11 mouse cellular contexts compared by ENCODE assay signal in genomic region chr9:73089222-73089920, GRCm38 (mm10). TPM values are rescaled to one million over a fixed set of nuclear protein-coding genes. Genes with fewer than 3 reads are reported as not detected.
DNase-seq lines count a peak whose midpoint lies in the region; ATAC-seq and TF ChIP-seq lines count a peak whose summit lies in the region.
"Had no signal": no experiment of that assay in that cellular context is flagged by ENCODE, and none has a peak within 500 bp of the region (broad histone marks: within the 10 kb centered on the region; RNA-seq: fewer than 3 reads in every experiment).

No protein-coding gene starts in this region.

- TF ChIP-seq CTCF in liver, embryonic 14.5 days (IDR thresholded peaks at IDR 0.05; ENCODE audit: low read depth), result no peak

- no peaks in the 10 kb centered on the region for H3K27me3 ChIP-seq in liver, embryonic 14.5 days (ENCODE audit: control insufficient read depth, insufficient read depth, low read length)
- H3K27me3 ChIP-seq in forebrain, embryonic 10.5 days (ENCODE audit: poor library complexity, severe bottlenecking), result no peaks in the 10 kb centered on the region

- no peak for TF ChIP-seq EP300 in liver, embryonic 14.5 days (IDR thresholded peaks at IDR 0.05; ENCODE audit: low read depth)

- H3K9me3 ChIP-seq in liver, embryonic 14.5 days (ENCODE audit: control insufficient read depth, low read length), result no peaks in the 10 kb centered on the region
- H3K9me3 ChIP-seq in forebrain, embryonic 10.5 days, result no peaks in the 10 kb centered on the region

- H3K4me3 ChIP-seq in liver, embryonic 14.5 days (ENCODE audit: insufficient read depth in 1 of 2, low read depth in 2 of 2, low read length in 2 of 2), result no peak overlapping the region
- no peak overlapping the region for H3K4me3 ChIP-seq in forebrain, embryonic 10.5 days
- H3K4me3 ChIP-seq: erythroblast, embryonic 14.5 days had no signal

- no peaks in the 10 kb centered on the region for H3K36me3 ChIP-seq in liver, embryonic 14.5 days (replicated peaks; ENCODE audit: control insufficient read depth, insufficient read depth, low read depth)
- H3K36me3 ChIP-seq in forebrain, embryonic 10.5 days (replicated peaks), result no peaks in the 10 kb centered on the region

- H3K9ac ChIP-seq in liver, embryonic 14.5 days (replicated peaks), result no peak overlapping the region

- no peak overlapping the region for H3K4me2 ChIP-seq in liver, embryonic 14.5 days (ENCODE audit: low read depth)

- 30% methylated on average over 16 of the region's 16 CpGs for WGBS in liver, embryonic 14.5 days (ENCODE audit: insufficient replicate concordance)
- 84% methylated on average over 16 of the region's 16 CpGs for WGBS in forebrain, embryonic 10.5 days

- H3K27ac ChIP-seq in liver, embryonic 14.5 days, result no peak overlapping the region
- H3K27ac ChIP-seq in forebrain, embryonic 10.5 days, result no peak overlapping the region

- ATAC-seq in liver, embryonic 14.5 days (ENCODE audit: insufficient read depth), result peak; percentile 43; the same call in 1 of the 2 replicates
- ATAC-seq: Patski had no signal

- H3K4me1 ChIP-seq in liver, embryonic 14.5 days (replicated peaks; ENCODE audit: control insufficient read depth in 2 of 2, insufficient read depth in 2 of 2, low read length in 1 of 2), result peaks cover 0 to 4% of the 10 kb centered on the region in 2 experiments; a peak in 1 of 4 replicates
- peaks cover under 1% of the 10 kb centered on the region; the same call in 1 of the 2 replicates for H3K4me1 ChIP-seq in forebrain, embryonic 10.5 days

- peak; percentile 36 for DNase-seq in urinary bladder, postnatal 14 days (ENCODE audit: low spot score)
- DNase-seq in urinary bladder, postnatal 25 days (ENCODE audit: low spot score), result no peak
- DNase-seq in liver, embryonic 14.5 days (ENCODE audit: low read depth in 3 of 3, low spot score in 3 of 3), result peak in 2 of 3 experiments; percentile 23 to 29
- peak; percentile 65 to 82 for DNase-seq in monocyte, adult 2 months (ENCODE audit: low read depth in 1 of 2, low spot score in 2 of 2)
- DNase-seq in thymus, postnatal 4 days, result peak; percentile 60
- no peak for DNase-seq in forebrain, embryonic 10.5 days (ENCODE audit: extremely low spot score, low spot score)
- DNase-seq in frontal cortex, postnatal 10 days (ENCODE audit: low spot score in 2 of 2), result no peak
- DNase-seq in right cerebral cortex, adult 18-20 months, result no peak

RNA-seq across cellular contexts. Expression of gene Khdc3, which starts 12.3 kb away (rescaled TPM):
- polyA plus RNA-seq in liver, embryonic 14.5 days (2012; rRNA removed), result 0.05 and 0.08 TPM in 2 replicates
- not detected in 2 replicates for polyA plus RNA-seq in liver, embryonic 14.5 days (2014; fragmentation: Nextera tagmentation; extraction: Ambion mirVana)
- polyA plus RNA-seq in forebrain, embryonic 10.5 days (2016; fragmentation: Nextera tagmentation; extraction: Ambion mirVana), result not detected in 2 replicates
- polyA plus RNA-seq: erythroblast, embryonic 14.5 days; liver, adult 2 months; Patski had no signal

RNA-seq across cellular contexts. Expression of gene Gm20509, which starts 12.9 kb away (rescaled TPM):
- not detected in 2 replicates for polyA plus RNA-seq in liver, embryonic 14.5 days (2012; rRNA removed)
- not detected in 2 replicates for polyA plus RNA-seq in liver, embryonic 14.5 days (2014; fragmentation: Nextera tagmentation; extraction: Ambion mirVana)
- not detected in 2 replicates for polyA plus RNA-seq in forebrain, embryonic 10.5 days (2016; fragmentation: Nextera tagmentation; extraction: Ambion mirVana)
- polyA plus RNA-seq: erythroblast, embryonic 14.5 days; liver, adult 2 months; Patski had no signal

RNA-seq across cellular contexts. Expression of gene Rsl24d1, which starts 23.9 kb away (rescaled TPM):
- polyA plus RNA-seq in liver, embryonic 14.5 days (2012; rRNA removed), result 22.3 and 29.7 TPM in 2 replicates
- polyA plus RNA-seq in liver, embryonic 14.5 days (2014; fragmentation: Nextera tagmentation; extraction: Ambion mirVana), result 49.5 and 54.9 TPM in 2 replicates
- 157 and 160 TPM in 2 replicates for polyA plus RNA-seq in forebrain, embryonic 10.5 days (2016; fragmentation: Nextera tagmentation; extraction: Ambion mirVana)

RNA-seq across cellular contexts. Expression of gene Rab27a, which starts 44.7 kb away (rescaled TPM):
- 1.8 and 2.8 TPM in 2 replicates for polyA plus RNA-seq in liver, embryonic 14.5 days (2012; rRNA removed)
- 1.6 and 1.7 TPM in 2 replicates for polyA plus RNA-seq in liver, embryonic 14.5 days (2014; fragmentation: Nextera tagmentation; extraction: Ambion mirVana)
- polyA plus RNA-seq in forebrain, embryonic 10.5 days (2016; fragmentation: Nextera tagmentation; extraction: Ambion mirVana), result 3.1 and 3.4 TPM in 2 replicates

RNA-seq across cellular contexts. Expression of gene Pigb, which starts 49.2 kb away (rescaled TPM):
- 3.4 and 4.3 TPM in 2 replicates for polyA plus RNA-seq in liver, embryonic 14.5 days (2012; rRNA removed)
- 5.2 and 6.7 TPM in 2 replicates for polyA plus RNA-seq in liver, embryonic 14.5 days (2014; fragmentation: Nextera tagmentation; extraction: Ambion mirVana)
- polyA plus RNA-seq in forebrain, embryonic 10.5 days (2016; fragmentation: Nextera tagmentation; extraction: Ambion mirVana), result 14.9 and 15.4 TPM in 2 replicates

Comparison
In these comparisons a context has a peak if more than half of its experiments do, and no peak if none do; other contexts are left out.
1. DNase-seq: peak in urinary bladder, postnatal 14 days (single experiment), liver, embryonic 14.5 days (2 of 3), monocyte, adult 2 months (2 of 2) and thymus, postnatal 4 days (single experiment); none in urinary bladder, postnatal 25 days (single experiment), forebrain, embryonic 10.5 days (single experiment), frontal cortex, postnatal 10 days (0 of 2) and right cerebral cortex, adult 18-20 months (single experiment).